ENCODE assay signal across 9 mouse cellular contexts in the genomic region with DNA sequence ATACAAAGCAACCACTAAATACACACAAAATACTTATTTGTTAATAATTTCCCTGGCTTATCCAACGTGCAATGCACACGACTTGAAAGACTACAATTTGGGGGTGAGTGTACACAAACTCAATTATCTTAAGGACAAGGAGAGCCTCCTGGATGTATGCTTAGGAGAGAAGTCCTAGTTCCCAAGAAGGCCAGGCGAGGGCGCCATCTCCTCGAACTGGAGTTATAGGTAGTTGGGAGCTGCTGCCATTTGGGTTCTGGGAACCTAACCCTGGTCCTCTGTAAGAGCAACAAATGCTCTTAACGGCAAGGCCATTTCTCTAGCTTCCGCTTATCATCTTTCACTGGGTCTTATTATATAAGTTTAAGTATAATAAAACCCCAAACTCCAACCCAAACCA. TPM values are rescaled to one million over a fixed set of nuclear protein-coding genes. Genes with fewer than 3 reads are reported as not detected.
DNase-seq lines count a peak whose midpoint lies in the region; ATAC-seq lines count a peak whose summit lies in the region.
"Had no signal": no experiment of that assay in that cellular context is flagged by ENCODE, and none has a peak within 500 bp of the region (broad histone marks: within the 10 kb centered on the region; RNA-seq: fewer than 3 reads in every experiment).

No protein-coding gene starts in this region.

- no peak overlapping the region for H3K4me2 ChIP-seq in hindbrain, embryonic 16.5 days (ENCODE audit: low read length)

- WGBS in hindbrain, embryonic 10.5 days, result 49% methylated on average over 7 of the region's 7 CpGs
- WGBS in hindbrain, embryonic 16.5 days, result 56% methylated on average over 7 of the region's 7 CpGs

- H3K27me3 ChIP-seq in hindbrain, embryonic 10.5 days (ENCODE audit: insufficient read depth, poor library complexity, severe bottlenecking), result peaks cover 6% of the 10 kb centered on the region; the same call in 1 of the 2 replicates
- H3K27me3 ChIP-seq in hindbrain, embryonic 16.5 days (replicated peaks; ENCODE audit: control insufficient read depth, insufficient read depth, low read length), result no peaks in the 10 kb centered on the region
- H3K27me3 ChIP-seq: embryonic facial prominence, embryonic 15.5 days had no signal

- DNase-seq in hindbrain, embryonic 10.5 days (ENCODE audit: low spot score), result peak; percentile 35
- peak; percentile 20 for DNase-seq in urinary bladder, postnatal 14 days (ENCODE audit: low spot score)
- no peak for DNase-seq in urinary bladder, postnatal 25 days (ENCODE audit: low spot score)
- peak; percentile 34 for DNase-seq in cerebellum, adult 8-10 months
- peak; percentile 27 for DNase-seq in lung, postnatal 14 days
- no peak for DNase-seq in ovary, adult 18-20 months (ENCODE audit: low spot score)

- no peaks in the 10 kb centered on the region for H3K36me3 ChIP-seq in hindbrain, embryonic 10.5 days
- H3K36me3 ChIP-seq in hindbrain, embryonic 16.5 days (ENCODE audit: control insufficient read depth, insufficient read depth, low read length), result no peaks in the 10 kb centered on the region
- H3K36me3 ChIP-seq: embryonic facial prominence, embryonic 15.5 days had no signal

- H3K9me3 ChIP-seq in hindbrain, embryonic 10.5 days, result no peaks in the 10 kb centered on the region
- H3K9me3 ChIP-seq in hindbrain, embryonic 16.5 days (ENCODE audit: control insufficient read depth, low read length), result no peaks in the 10 kb centered on the region
- H3K9me3 ChIP-seq: embryonic facial prominence, embryonic 15.5 days had no signal

- ATAC-seq in hindbrain, embryonic 16.5 days, result no peak
- ATAC-seq in erythroblast, adult 5-6 weeks (replicated peaks; ENCODE audit: low FRiP score, poor library complexity, severe bottlenecking), result no peak

- 0 out of 2 replicates have a peak overlapping the region, but pooled peaks have one; percentile 99 for H3K27ac ChIP-seq in hindbrain, embryonic 10.5 days
- no peak overlapping the region for H3K27ac ChIP-seq in hindbrain, embryonic 16.5 days (ENCODE audit: low read depth, low read length)

- no peak overlapping the region for H3K4me3 ChIP-seq in hindbrain, embryonic 10.5 days
- H3K4me3 ChIP-seq in hindbrain, embryonic 16.5 days (ENCODE audit: low read length), result no peak overlapping the region

- H3K9ac ChIP-seq in hindbrain, embryonic 16.5 days (ENCODE audit: low read depth, low read length), result no peak overlapping the region
- H3K9ac ChIP-seq: embryonic facial prominence, embryonic 15.5 days had no signal

- H3K4me1 ChIP-seq in hindbrain, embryonic 10.5 days (replicated peaks), result peaks cover 42% of the 10 kb centered on the region
- peaks cover 20% of the 10 kb centered on the region for H3K4me1 ChIP-seq in hindbrain, embryonic 16.5 days (ENCODE audit: control insufficient read depth, insufficient read depth, low read depth, low read length)

RNA-seq across cellular contexts. Expression of a gene that starts 1.2 kb away (rescaled TPM):
- 21.8 and 23.8 TPM in 2 replicates for polyA plus RNA-seq in hindbrain, embryonic 10.5 days (2016; fragmentation: Nextera tagmentation; extraction: Ambion mirVana)
- polyA plus RNA-seq in hindbrain, embryonic 16.5 days (2015; fragmentation: Nextera tagmentation; extraction: Ambion mirVana), result 28.8 and 30.6 TPM in 2 replicates
- total RNA-seq in erythroblast, adult 5-6 weeks (2015; ENCODE audit: low replicate concordance), result 26.3 and 27.9 TPM in 2 replicates
- total RNA-seq in erythroblast, adult 5-6 weeks (2017; ENCODE audit: low replicate concordance), result 31.6 and 53.1 TPM in 2 replicates

RNA-seq across cellular contexts. Expression of a gene that starts 18.0 kb away (rescaled TPM):
- polyA plus RNA-seq in hindbrain, embryonic 10.5 days (2016; fragmentation: Nextera tagmentation; extraction: Ambion mirVana), result 3.4 and 4.7 TPM in 2 replicates
- polyA plus RNA-seq in hindbrain, embryonic 16.5 days (2015; fragmentation: Nextera tagmentation; extraction: Ambion mirVana), result not detected in 2 replicates
- total RNA-seq in erythroblast, adult 5-6 weeks (2015; ENCODE audit: low replicate concordance), result 45.9 and 46.2 TPM in 2 replicates
- 26.5 and 53.9 TPM in 2 replicates for total RNA-seq in erythroblast, adult 5-6 weeks (2017; ENCODE audit: low replicate concordance)
- polyA plus RNA-seq: embryonic facial prominence, embryonic 15.5 days had no signal

RNA-seq across cellular contexts. Expression of a gene that starts 56.2 kb away (rescaled TPM):
- 59.8 and 61.0 TPM in 2 replicates for polyA plus RNA-seq in hindbrain, embryonic 10.5 days (2016; fragmentation: Nextera tagmentation; extraction: Ambion mirVana)
- 39.5 and 44.1 TPM in 2 replicates for polyA plus RNA-seq in hindbrain, embryonic 16.5 days (2015; fragmentation: Nextera tagmentation; extraction: Ambion mirVana)
- 4.0 and 6.3 TPM in 2 replicates for total RNA-seq in erythroblast, adult 5-6 weeks (2015; ENCODE audit: low replicate concordance)
- total RNA-seq in erythroblast, adult 5-6 weeks (2017; ENCODE audit: low replicate concordance), result 2.8 and 2.9 TPM in 2 replicates

RNA-seq across cellular contexts. Expression of a gene that starts 59.7 kb away (rescaled TPM):
- 4.4 TPM in 2 replicates for polyA plus RNA-seq in hindbrain, embryonic 10.5 days (2016; fragmentation: Nextera tagmentation; extraction: Ambion mirVana)
- polyA plus RNA-seq in hindbrain, embryonic 16.5 days (2015; fragmentation: Nextera tagmentation; extraction: Ambion mirVana), result 3.2 and 3.4 TPM in 2 replicates
- not detected in 2 replicates for total RNA-seq in erythroblast, adult 5-6 weeks (2015; ENCODE audit: low replicate concordance)
- total RNA-seq in erythroblast, adult 5-6 weeks (2017; ENCODE audit: low replicate concordance), result 0.85 TPM in 1 of 2 replicates, not detected in the other

Comparison
In these comparisons a context has a peak if more than half of its experiments do, and no peak if none do; other contexts are left out.
1. DNase-seq: peak in hindbrain, embryonic 10.5 days (single experiment), urinary bladder, postnatal 14 days (single experiment), cerebellum, adult 8-10 months (single experiment) and lung, postnatal 14 days (single experiment); none in urinary bladder, postnatal 25 days (single experiment) and ovary, adult 18-20 months (single experiment).